Mouse (Mus musculus) forebrain, embryonic 10.5 days (tissue): ENCODE data around the gene Xcl1. TPM values are rescaled to one million over a fixed set of nuclear protein-coding genes. Genes with fewer than 3 reads are reported as not detected.

Experiments used
- DNase-seq: peaks from one replicate; pipeline ENCODE4 v3.0.0-alpha.2; 2017; ENCODE audit warnings: low spot score; ENCODE audit errors: extremely low spot score
- H3K27ac ChIP-seq: fragments of 300-500 bp; sonication (generic); 2 replicates; pipeline ENCODE4 v1.5.1; 2016; ENCODE audit warnings: mild to moderate bottlenecking
- H3K27me3 ChIP-seq: fragments of 300-500 bp; sonication (generic); 2 replicates; pipeline ENCODE4 v1.6.1; 2016; ENCODE audit warnings: mild to moderate bottlenecking; ENCODE audit not compliant: poor library complexity, severe bottlenecking
- H3K36me3 ChIP-seq: fragments of 300-500 bp; sonication (generic); replicated peaks from 2 replicates; pipeline ENCODE4 v1.6.1; 2016; ENCODE audit warnings: mild to moderate bottlenecking, moderate library complexity
- H3K4me1 ChIP-seq: fragments of 300-500 bp; sonication (generic); 2 replicates; pipeline ENCODE4 v1.6.1; 2016
- H3K4me3 ChIP-seq: fragments of 300-500 bp; sonication (generic); 2 replicates; pipeline ENCODE4 v1.5.1; 2016; ENCODE audit warnings: mild to moderate bottlenecking, moderate library complexity
- H3K9me3 ChIP-seq: fragments of 300-500 bp; sonication (generic); 2 replicates; pipeline ENCODE4 v1.6.1; 2016; ENCODE audit warnings: mild to moderate bottlenecking, moderate library complexity
- WGBS: fragments of 180-500 bp; shearing (Covaris S2); methylation state at CpG from one replicate; pipeline ENCODE4 v1.1.7; 2016; 5-methylcytosine and 5-hydroxymethylcytosine counted together
- polyA plus RNA-seq: library from polyadenylated mRNA; unstranded; fragments of >200 nt; fragmentation: Nextera tagmentation; extraction: Ambion mirVana; gene quantifications from 2 replicates; pipeline ENCODE4 v1.2.1, GENCODE M21; 2016

Xcl1 gene
- polyA plus RNA-seq, 1 experiment from 2014 or later: not detected

DNA sequence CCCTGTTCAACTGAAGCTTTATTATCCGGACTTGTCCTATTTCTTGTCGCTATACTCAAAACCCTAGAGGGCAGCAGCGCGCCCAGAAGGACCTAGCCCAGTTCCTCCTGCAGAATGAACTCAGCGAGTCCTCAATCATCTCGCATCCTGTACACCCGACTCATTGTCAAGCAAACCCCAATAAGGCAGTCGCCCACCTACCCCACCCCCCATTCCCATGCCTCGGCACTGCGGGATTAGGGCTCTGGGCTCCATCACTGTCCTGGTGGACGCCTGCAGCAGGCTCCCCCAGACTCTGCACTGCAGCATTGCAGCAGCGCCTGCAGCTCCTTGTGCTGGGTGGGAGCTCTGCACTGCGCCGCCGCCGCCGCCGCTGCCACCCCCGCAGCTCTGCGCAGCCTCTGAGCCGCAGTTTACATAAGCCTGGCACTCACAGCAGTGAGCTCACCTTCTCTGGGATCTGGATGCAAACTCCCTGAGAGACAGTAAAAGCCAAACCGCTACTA is 36.4 kb downstream of the Xcl1 start:
- Histone ChIP-seq H3K36me3 (no peaks in the 10 kb centered on the region), H3K27ac (peak overlapping the region; percentile 85), H3K27me3 (peaks cover 18% of the 10 kb centered on the region), H3K4me3 (peak overlapping the region; percentile 67), H3K4me1 (peaks cover 29% of the 10 kb centered on the region), H3K9me3 (no peaks in the 10 kb centered on the region)
- peak; percentile 72 for DNase-seq
- 1% methylated on average over 22 of the region's 22 CpGs for WGBS

DNA sequence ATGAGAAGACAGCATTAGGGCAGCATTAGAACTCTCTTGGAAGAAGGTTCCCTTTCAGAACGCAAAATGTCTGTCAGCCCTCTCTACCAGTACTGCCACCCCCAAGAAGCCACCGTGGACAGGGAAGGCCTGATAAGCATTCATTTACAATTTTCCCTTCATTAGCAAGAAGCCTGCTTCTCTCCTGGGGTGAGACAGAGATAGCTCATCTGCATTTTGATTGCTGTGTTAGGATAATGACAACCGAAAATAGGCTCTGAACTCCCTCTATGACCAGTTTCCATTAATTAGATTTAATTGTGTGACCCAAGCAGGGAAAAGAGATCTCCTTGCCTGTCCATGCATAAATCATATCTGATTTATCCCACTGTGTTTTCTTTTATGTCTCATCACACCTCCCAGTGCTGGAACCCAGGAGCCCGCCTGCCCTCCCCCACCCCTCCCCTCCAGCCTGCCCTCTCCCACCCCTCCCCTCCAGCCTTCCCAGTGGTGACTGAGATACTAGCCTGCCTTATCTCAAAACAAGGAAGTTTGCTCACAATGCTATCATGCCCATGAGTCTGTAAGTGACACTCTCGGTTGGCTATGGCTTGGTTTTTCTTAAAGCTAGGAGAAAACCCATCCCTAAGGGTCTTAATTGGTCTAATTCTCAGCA is 38.0 kb downstream of the Xcl1 start:
- peaks cover 29% of the 10 kb centered on the region for H3K4me1 ChIP-seq
- 0 out of 2 replicates have a peak overlapping the region, but pooled peaks have one; percentile 20 for H3K27ac ChIP-seq
- H3K27me3 ChIP-seq: peaks cover 18% of the 10 kb centered on the region
- 47% methylated on average over 5 of the region's 5 CpGs for WGBS
- no peaks in the 10 kb centered on the region for H3K36me3 ChIP-seq
- DNase-seq: no peak
- no peaks in the 10 kb centered on the region for H3K9me3 ChIP-seq
- H3K4me3 ChIP-seq: no peak overlapping the region

DNA sequence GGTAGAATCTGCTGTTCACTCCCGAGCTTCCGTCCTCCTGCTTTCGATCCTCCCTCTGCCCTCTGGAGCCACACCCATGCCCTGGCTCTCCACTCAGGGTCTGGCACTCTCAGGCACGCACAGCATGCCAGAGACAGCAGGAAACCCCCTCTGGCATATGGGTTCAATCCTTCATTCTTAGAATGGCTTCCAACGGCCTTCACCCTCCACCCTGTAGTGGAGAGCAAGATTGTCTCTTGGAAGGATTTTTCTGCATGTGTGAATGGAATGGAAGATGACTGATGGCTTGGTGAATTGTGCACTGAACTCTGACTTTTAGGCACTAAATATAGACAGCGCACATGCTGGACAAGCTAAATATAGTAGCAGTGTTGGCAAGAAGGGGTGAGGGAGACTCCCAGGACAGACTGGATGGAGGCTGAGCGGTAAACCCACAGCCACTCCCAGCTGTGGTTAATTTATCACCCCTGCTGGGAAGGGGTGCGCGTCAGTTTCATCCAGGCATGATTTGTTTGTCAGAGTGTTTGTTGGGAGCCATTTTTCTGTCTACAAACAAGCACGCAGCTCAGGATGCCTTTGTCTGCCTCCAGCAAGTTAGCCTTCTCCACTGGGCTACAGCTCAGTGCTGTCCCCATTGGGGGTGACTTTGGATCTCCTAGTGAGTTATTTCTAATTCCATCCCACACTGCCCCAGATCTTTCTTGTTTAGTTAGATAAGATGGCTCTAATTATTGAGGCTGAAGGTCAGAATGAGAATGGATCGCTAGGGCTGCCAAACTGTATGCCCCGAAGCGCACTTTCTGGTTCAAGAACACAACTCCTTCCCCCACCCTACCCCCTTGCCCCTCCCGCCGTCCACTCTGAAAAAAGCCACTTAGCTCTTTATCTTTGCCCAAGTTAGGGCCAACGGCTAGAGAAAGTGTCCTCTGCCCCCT is 38.8 kb downstream of the Xcl1 start:
- H3K27me3 ChIP-seq: peaks cover 18% of the 10 kb centered on the region
- H3K36me3 ChIP-seq: no peaks in the 10 kb centered on the region
- WGBS: 59% methylated on average over 16 of the region's 16 CpGs
- DNase-seq: no peak
- H3K4me3 ChIP-seq: no peak overlapping the region
- peaks cover 29% of the 10 kb centered on the region for H3K4me1 ChIP-seq
- 0 out of 2 replicates have a peak overlapping the region, but pooled peaks have one; percentile 20 for H3K27ac ChIP-seq
- H3K9me3 ChIP-seq: no peaks in the 10 kb centered on the region

- DNase-seq: no peak
- peaks cover 29% of the 10 kb centered on the region for H3K4me1 ChIP-seq
- H3K27me3 ChIP-seq: peaks cover 15% of the 10 kb centered on the region
- H3K36me3 ChIP-seq: no peaks in the 10 kb centered on the region
- no peak overlapping the region for H3K4me3 ChIP-seq
- H3K9me3 ChIP-seq: no peaks in the 10 kb centered on the region
- WGBS: 78% methylated on average over 2 of the region's 2 CpGs
- H3K27ac ChIP-seq: no peak overlapping the region
Observed at GRCm38 (mm10) chr1:164895806-164896205, 39.5 kb downstream of the Xcl1 start.

GRCm38 (mm10) chr1:164890366-164890765 is 45.0 kb downstream of the Xcl1 start:
- Histone ChIP-seq H3K36me3 (no peaks in the 10 kb centered on the region), H3K4me1 (no peaks in the 10 kb centered on the region), H3K4me3 (no peak overlapping the region), H3K9me3 (no peaks in the 10 kb centered on the region), H3K27ac (no peak overlapping the region), H3K27me3 (no peaks in the 10 kb centered on the region)
- WGBS: 78% methylated on average over 4 of the region's 4 CpGs
- no peak for DNase-seq

- no peaks in the 10 kb centered on the region for H3K27me3 ChIP-seq
- no peak overlapping the region for H3K4me3 ChIP-seq
- 75% methylated on average over 6 of the region's 6 CpGs for WGBS
- H3K4me1 ChIP-seq: no peaks in the 10 kb centered on the region
- no peak for DNase-seq
- no peaks in the 10 kb centered on the region for H3K9me3 ChIP-seq
- no peaks in the 10 kb centered on the region for H3K36me3 ChIP-seq
- H3K27ac ChIP-seq: no peak overlapping the region
Observed at GRCm38 (mm10) chr1:164888563-164888962, 46.8 kb downstream of the Xcl1 start.

GRCm38 (mm10) chr1:164887775-164888174 is 47.6 kb downstream of the Xcl1 start:
- 86% methylated on average over 2 of the region's 2 CpGs for WGBS
- DNase-seq: no peak
- H3K9me3 ChIP-seq: no peaks in the 10 kb centered on the region
- H3K4me3 ChIP-seq: no peak overlapping the region
- no peaks in the 10 kb centered on the region for H3K27me3 ChIP-seq
- no peaks in the 10 kb centered on the region for H3K4me1 ChIP-seq
- no peaks in the 10 kb centered on the region for H3K36me3 ChIP-seq
- no peak overlapping the region for H3K27ac ChIP-seq

GRCm38 (mm10) chr1:164881891-164882290 is 53.4 kb downstream of the Xcl1 start:
- Histone ChIP-seq H3K4me1 (no peaks in the 10 kb centered on the region), H3K27me3 (no peaks in the 10 kb centered on the region), H3K36me3 (no peaks in the 10 kb centered on the region), H3K27ac (no peak overlapping the region), H3K4me3 (no peak overlapping the region), H3K9me3 (no peaks in the 10 kb centered on the region)
- 81% methylated on average over 3 of the region's 3 CpGs for WGBS
- no peak for DNase-seq

Other genes starting within 250 kb of the Xcl1 start
- gene Dpt, start 138.9 kb downstream of the Xcl1 start, polyA plus RNA-seq: not detected in 2 replicates
- gene Tbx19, start 225.2 kb upstream of the Xcl1 start, polyA plus RNA-seq: not detected in 2 replicates